Mouse (Mus musculus): ENCODE data around the gene Comt. TPM values are rescaled to one million over a fixed set of nuclear protein-coding genes. Genes with fewer than 3 reads are reported as not detected.

The Comt gene
- polyA plus RNA-seq, 1 experiment from 2014 or later = 118 TPM

DNA sequence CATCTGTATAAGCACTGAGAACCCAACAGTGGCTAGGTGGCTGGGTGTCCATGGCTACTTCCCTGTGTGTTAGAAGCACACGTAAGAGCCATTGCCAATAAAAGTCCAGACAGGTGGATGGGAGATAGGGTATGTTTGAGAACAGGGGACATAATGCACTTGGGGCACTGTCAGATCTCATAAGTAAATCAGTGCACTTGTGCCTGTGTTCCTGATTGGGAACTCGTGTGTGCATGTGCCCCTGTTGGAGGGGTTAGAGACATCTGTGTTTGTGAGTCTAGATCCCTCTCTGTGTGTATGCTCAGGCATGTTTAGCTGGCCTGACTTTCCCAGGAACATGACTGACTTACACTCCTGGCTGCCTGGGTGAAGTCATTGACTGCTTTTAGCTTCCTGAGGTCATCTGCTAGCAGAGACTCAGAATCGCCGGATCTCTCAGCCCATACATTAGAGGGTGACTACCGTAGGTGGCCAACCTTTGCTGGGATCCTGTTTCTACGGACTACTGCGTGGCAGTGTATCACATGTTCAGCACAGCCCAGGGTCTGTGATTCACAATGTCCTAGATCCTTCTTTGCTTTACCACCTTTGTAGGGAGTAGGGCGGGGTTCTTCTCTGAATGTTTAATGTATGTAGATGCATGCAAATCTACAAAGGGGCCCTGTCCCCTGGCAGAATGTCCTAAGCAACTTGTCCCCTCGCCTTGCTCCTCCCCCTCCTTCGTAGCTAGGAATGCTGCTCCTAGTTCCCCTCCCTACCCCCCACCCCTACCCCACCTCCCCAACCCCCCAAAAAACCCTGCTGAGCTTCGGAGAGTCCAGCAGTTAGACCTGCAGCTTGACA lies 31.7 kb downstream of the Comt start:
- H3K4me3 ChIP-seq (ENCODE audit: inconsistent target) = no peak overlapping the region
- no peaks in the 10 kb centered on the region for H3K79me2 ChIP-seq (ENCODE audit: inconsistent target)
- whole genome bisulfite sequencing (ENCODE audit: missing documents) = 91% methylated on average over 11 of the region's 11 CpGs
- H3K36me3 ChIP-seq (ENCODE audit: inconsistent target) = no peaks in the 10 kb centered on the region
- no peak overlapping the region for H3K27ac ChIP-seq

DNA sequence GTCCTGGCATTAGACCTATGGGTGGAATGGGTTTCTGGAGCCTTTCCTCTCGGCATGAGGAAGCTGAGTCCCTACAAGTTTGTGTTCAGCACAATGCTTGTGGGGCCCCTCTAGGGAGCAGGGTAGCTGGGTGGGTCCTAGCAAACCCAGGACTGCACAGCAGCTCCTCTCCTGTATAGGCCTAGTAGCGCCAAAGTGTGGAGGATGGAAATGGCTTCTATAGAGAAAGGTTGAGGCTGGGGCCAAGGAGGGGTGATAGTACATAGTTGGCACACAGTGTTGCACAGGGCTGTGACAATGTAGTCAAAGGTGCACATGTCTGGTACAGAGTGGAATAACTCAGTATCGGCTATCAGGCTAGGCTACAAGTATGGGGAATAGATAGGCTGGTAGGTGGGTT lies 32.6 kb downstream of the Comt start:
- 92% methylated on average over 3 of the region's 3 CpGs for WGBS (ENCODE audit: missing documents)
- Histone ChIP-seq H3K36me3 (ENCODE audit: inconsistent target) (no peaks in the 10 kb centered on the region), H3K27ac (no peak overlapping the region), H3K79me2 (ENCODE audit: inconsistent target) (no peaks in the 10 kb centered on the region), H3K4me3 (ENCODE audit: inconsistent target) (no peak overlapping the region)

DNA sequence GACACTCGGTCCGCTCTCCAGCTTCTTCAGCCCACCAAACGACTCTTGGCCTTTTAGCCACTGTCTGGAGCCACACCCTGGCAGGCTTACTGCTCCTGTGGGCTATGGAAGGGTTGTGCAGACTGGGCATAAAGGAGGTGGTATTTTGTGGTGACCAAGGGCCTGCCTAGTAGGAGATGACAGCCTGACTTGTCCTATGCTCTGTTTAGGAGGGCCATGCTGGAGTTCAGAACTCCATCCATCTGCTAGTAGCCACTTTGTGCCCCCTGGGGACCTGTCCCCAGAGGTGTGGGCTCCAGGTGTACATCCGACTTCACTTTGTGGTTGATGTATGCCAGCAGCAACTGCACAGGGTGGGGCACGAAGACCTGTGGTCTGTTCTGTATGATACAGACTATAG lies 33.1 kb downstream of the Comt start:
- WGBS (ENCODE audit: missing documents) = 84% methylated on average over 5 of the region's 5 CpGs
- Histone ChIP-seq H3K27ac (no peak overlapping the region), H3K4me3 (ENCODE audit: inconsistent target) (no peak overlapping the region)

DNA sequence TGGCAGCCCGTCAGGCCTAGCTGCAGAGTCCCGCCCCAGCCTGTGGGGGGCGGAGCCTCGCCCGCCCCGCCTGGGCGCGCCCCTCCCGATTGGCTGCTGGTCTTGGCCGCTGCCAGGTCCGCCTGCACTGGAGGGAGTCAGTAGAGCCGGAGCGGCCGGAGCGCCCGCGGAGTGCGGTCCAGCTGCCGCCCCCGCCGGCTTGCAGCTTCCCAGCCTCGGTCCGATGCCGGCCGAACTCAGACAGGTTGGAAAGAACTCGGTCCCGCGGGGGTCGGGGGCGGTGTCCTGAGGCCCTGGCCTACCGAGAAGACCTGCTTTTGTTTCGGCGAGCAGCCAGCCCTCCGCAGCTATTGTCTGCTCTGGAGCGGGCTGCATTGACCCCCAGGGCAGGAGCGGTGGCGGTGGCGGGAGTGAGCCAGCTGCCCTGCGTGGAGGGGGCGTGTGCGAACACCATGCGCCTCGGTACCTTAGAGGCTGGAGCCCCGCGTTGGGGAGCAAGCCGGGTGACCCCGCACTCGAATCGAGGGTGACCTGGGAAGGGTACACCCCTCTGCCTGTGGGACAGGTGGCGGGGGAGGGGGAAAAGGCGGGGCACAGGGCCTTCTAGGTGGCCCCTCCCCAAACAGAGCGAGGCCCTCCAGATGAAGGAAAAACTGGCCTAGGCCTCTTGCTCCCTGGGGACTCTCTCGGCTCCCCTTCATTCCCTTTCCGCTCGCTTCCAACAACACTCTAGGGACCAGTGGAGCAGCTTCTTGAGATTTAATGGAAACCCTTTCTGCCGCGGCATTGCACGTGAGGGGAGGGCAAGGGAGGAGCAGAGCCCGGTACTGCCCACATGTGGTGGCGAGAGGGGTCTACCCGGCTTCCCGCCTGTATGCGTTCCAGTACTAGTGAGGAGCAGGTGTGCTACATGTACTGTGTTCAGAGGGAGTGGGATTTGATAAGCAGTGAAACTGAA lies 33.9 kb downstream of the Comt start:
- Histone ChIP-seq H3K79me2 (ENCODE audit: inconsistent target) (no peaks in the 10 kb centered on the region), H3K27ac (no peak overlapping the region), H3K4me3 (ENCODE audit: inconsistent target) (peak overlapping the region; percentile 35), H3K36me3 (ENCODE audit: inconsistent target) (no peaks in the 10 kb centered on the region)
- 5% methylated on average over 62 of the region's 63 CpGs for WGBS (ENCODE audit: missing documents)

More for the DNA sequence above, 33.1 kb downstream of the Comt start:
- H3K79me2 ChIP-seq (ENCODE audit: inconsistent target) = no peaks in the 10 kb centered on the region
- H3K36me3 ChIP-seq (ENCODE audit: inconsistent target) = no peaks in the 10 kb centered on the region

DNA sequence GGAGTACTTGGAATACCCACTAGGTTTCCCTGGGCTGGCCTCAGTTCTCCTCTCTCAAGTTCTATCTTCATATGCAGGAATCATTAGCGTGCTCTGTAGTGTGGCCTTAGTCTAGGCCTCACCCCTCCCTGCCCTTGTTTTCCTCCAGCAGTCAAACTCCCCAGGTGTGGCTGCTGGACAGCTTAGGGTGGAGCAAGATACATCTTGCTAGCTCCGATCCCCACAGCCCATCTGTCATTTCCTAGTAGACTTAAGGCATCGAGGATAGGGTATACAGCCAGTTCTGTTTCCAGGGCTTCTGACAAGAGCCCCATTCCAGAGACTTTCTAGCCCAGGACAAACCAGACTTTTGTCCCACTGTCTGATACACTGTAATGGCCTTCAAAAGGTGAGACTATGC lies 34.9 kb downstream of the Comt start:
- no peaks in the 10 kb centered on the region for H3K36me3 ChIP-seq (ENCODE audit: inconsistent target)
- H3K79me2 ChIP-seq (ENCODE audit: inconsistent target) = no peaks in the 10 kb centered on the region
- no peak overlapping the region for H3K4me3 ChIP-seq (ENCODE audit: inconsistent target)
- WGBS (ENCODE audit: missing documents) = 100% methylated on average over 3 of the region's 3 CpGs
- no peak overlapping the region for H3K27ac ChIP-seq

DNA sequence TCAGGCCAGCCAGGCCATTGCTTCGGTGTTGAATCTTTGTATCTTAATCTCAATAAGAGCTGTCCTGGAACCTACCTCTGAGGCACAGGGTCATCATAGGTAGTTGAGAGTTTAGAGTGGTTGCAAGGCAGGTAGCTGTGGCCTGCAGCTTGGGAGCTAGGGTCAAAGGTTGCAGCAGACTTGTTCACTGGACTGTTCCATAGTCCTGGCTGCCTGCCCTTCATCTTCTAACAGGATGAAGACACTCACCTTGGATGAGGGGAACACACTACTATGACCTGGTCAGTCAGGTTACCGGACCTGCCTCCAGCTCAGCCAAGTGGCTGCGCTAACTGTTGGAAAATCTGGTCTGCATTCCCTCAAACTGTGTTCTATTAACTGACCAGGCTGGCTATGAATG lies 35.5 kb downstream of the Comt start:
- 92% methylated on average over 3 of the region's 3 CpGs for WGBS (ENCODE audit: missing documents)
- Histone ChIP-seq H3K79me2 (ENCODE audit: inconsistent target) (no peaks in the 10 kb centered on the region), H3K27ac (no peak overlapping the region), H3K36me3 (ENCODE audit: inconsistent target) (no peaks in the 10 kb centered on the region), H3K4me3 (ENCODE audit: inconsistent target) (no peak overlapping the region)

DNA sequence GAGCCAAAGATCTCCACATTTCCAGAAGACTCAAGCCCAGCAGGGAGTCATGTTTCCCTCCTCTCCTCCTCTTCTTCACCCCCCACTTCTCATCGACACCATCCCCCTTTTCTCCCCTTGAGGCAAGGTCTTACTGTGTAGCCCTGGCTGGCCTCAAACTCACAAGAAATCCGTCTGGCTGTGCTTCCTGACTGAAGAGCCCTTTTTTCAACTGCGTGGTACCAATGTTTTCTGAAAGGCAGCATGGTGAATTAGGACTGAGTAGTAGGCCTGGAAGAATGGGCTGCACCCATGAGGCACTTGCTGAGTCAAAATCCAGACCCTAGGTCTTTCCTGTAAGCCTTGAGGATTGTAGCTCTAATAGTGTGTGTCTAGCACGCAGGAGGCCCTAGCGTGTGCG lies 36.3 kb downstream of the Comt start:
- Histone ChIP-seq H3K36me3 (ENCODE audit: inconsistent target) (no peaks in the 10 kb centered on the region), H3K27ac (no peak overlapping the region), H3K79me2 (ENCODE audit: inconsistent target) (no peaks in the 10 kb centered on the region), H3K4me3 (ENCODE audit: inconsistent target) (no peak overlapping the region)
- 92% methylated on average over 6 of the region's 6 CpGs for WGBS (ENCODE audit: missing documents)

DNA sequence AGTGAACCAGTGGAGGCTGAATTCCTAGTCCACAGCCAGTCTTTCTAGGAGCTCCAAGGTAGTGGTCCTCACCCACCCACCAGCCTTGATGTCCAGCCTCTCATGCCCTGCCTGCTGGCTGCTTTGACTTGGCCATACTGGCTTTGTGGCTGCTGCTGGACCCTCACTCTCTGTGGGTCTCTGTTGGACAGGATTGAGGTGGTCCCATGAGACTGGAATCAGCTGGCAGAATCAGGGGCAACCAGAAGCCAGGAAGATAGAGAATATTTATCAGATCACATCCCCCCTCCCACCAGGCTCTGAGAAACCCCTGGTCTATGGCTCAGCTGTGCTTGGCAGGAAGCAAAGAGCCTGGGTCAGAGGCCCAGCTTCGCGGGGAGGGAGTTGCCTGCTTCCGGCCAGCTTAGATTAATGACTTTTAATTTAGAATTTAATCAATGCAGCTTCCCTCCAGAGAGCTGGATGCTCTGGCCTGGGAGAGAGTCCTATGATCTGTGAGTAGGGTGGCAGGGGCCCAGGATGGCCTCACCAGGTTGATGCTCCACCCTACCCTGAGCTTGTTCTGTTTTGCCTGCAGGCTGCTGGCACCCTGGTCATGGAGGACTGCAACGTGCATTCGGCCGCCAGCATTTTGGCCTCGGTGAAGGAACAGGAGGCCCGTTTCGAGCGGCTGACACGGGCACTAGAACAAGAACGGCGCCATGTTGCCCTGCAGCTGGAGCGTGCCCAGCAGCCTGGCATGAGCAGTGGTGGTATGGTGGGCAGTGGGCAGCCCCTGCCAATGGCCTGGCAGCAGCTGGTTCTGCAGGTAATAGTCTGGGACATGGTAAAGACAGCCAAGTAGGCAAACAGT lies 37.8 kb downstream of the Comt start:
- no peak overlapping the region for H3K27ac ChIP-seq
- 85% methylated on average over 14 of the region's 14 CpGs for WGBS (ENCODE audit: missing documents)
- H3K36me3 ChIP-seq (ENCODE audit: inconsistent target) = no peaks in the 10 kb centered on the region
- H3K79me2 ChIP-seq (ENCODE audit: inconsistent target) = no peaks in the 10 kb centered on the region
- no peak overlapping the region for H3K4me3 ChIP-seq (ENCODE audit: inconsistent target)

DNA sequence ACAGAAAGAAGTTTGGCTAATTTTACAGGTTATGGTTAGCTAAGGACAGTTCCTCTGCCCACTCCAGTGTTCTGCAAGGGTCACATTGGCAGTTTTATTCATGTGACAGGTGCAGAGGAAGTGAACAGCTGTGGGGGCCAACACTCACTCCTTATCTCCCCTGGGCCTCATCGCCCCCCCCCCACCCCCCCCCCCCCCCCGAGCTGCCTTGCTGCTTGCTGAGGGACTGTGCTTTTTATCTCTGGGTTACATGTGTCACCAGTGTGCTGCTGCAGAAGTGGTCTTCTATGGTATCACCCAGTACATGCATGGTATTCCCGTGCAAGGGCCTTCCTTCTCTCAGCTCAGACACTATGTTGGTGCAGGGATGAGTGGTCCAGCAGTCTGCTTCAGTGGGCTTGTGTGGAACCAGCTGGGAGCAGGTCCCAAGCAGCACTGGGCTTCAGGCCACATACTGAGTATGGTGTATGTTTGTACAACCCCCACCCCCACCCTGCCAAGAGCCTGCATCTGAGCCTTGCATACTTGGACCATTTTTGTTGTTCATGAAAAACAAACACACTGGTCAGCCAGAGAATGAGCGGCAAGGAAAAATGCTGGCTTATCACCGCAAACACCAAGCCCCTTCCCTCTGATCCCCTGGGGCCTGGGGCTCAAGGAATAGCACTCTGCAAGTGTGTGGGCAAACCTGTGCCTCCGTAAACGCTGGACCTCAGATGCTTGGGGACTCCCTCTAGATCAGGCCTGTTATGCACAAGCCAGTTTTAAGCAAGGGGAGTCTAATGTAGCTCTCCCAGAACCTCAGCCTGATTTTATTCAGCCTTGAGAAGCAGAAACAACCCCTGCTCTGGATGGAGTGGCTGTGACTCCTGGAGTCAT lies 38.7 kb downstream of the Comt start:
- 68% methylated on average over 5 of the region's 7 CpGs for WGBS (ENCODE audit: missing documents)
- Histone ChIP-seq H3K79me2 (ENCODE audit: inconsistent target) (no peaks in the 10 kb centered on the region), H3K4me3 (ENCODE audit: inconsistent target) (no peak overlapping the region), H3K36me3 (ENCODE audit: inconsistent target) (no peaks in the 10 kb centered on the region), H3K27ac (no peak overlapping the region)

DNA sequence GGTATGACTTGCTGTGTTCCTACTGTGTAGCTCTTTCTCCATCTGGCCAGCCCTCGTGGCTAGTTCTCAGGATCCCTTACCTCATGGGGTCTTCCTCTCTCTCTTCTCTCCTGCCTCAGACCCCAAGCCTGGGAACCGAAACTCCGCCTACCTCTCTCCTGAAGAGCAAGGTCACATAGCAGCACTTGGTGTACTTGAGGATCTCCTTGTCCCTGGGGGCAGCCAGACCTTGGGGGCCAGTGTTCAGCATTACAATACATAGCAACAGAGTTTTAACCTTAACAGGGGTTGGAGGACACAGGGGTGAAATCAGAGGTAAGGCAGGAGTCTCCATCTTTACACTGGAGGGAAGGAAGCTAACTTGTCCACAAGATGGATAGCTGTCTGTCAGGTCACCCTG lies 39.7 kb downstream of the Comt start:
- Histone ChIP-seq H3K4me3 (ENCODE audit: inconsistent target) (no peak overlapping the region), H3K27ac (no peak overlapping the region), H3K79me2 (ENCODE audit: inconsistent target) (no peaks in the 10 kb centered on the region), H3K36me3 (ENCODE audit: inconsistent target) (no peaks in the 10 kb centered on the region)
- WGBS (ENCODE audit: missing documents) = 65% methylated on average over 3 of the region's 3 CpGs

DNA sequence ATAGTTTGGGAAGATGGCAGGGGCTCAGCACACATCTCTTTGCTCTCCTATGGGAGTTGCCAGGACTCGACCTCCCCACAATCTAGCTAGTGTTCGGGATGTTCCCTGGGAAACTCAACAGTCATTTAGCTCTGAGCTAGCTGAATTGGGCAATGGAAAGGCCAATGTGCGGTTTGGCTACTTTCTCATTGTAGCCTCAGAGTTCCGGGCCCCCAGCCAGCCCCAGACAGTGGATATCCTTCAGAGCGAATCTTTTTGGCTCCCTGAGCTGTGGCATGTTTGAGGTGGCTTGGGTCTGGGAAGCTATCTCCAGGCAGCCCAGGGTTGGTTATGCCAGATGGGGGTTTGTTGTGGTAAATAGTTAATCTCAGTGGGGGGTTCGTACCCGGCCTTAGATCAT lies 40.2 kb downstream of the Comt start:
- Histone ChIP-seq H3K27ac (no peak overlapping the region), H3K79me2 (ENCODE audit: inconsistent target) (no peaks in the 10 kb centered on the region), H3K4me3 (ENCODE audit: inconsistent target) (no peak overlapping the region), H3K36me3 (ENCODE audit: inconsistent target) (no peaks in the 10 kb centered on the region)
- WGBS (ENCODE audit: missing documents) = 88% methylated on average over 7 of the region's 7 CpGs

DNA sequence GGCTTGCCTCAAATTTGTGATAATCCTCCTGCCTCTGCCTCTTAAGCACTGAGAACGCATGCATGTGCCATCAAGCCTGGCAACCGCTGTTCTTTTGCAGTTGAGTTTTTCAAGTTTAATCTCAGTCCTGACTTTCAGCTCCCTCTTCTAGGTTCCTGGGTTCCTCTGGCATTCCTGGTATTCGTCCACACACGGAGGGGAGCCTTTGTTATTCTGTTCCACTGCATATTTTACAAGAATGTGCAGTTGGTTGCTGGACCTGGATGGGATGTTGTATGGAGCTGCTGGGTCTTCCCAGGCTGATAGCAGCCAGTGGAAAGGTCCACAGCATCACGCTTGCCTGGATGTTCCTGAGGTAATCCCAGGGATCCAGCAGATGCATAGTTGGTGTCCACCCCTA lies 41.2 kb downstream of the Comt start:
- WGBS (ENCODE audit: missing documents) = 89% methylated on average over 5 of the region's 5 CpGs
- Histone ChIP-seq H3K4me3 (ENCODE audit: inconsistent target) (no peak overlapping the region), H3K27ac (no peak overlapping the region), H3K79me2 (ENCODE audit: inconsistent target) (no peaks in the 10 kb centered on the region), H3K36me3 (ENCODE audit: inconsistent target) (no peaks in the 10 kb centered on the region)

DNA sequence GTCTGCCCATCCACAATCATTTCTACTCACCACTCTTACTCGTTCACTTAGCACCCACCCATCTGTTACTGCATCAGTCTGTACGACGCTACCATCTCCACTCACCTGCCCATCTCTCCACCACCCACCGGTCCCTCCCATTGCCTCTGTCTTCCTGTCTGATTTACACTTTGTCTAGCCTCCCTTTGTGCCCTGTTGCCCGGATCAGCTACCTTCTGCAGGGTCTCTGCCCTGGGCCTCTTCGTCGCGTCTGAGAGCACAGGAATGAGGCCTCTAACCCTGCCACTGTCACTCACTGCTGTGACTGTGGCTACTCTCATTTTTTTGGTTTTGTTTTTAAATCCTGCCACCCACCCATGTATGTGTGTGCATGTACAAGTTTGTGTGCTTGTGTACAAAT lies 42.0 kb downstream of the Comt start:
- Histone ChIP-seq H3K36me3 (ENCODE audit: inconsistent target) (no peaks in the 10 kb centered on the region), H3K79me2 (ENCODE audit: inconsistent target) (no peaks in the 10 kb centered on the region), H3K27ac (no peak overlapping the region), H3K4me3 (ENCODE audit: inconsistent target) (no peak overlapping the region)
- WGBS (ENCODE audit: missing documents) = 87% methylated on average over 6 of the region's 8 CpGs

DNA sequence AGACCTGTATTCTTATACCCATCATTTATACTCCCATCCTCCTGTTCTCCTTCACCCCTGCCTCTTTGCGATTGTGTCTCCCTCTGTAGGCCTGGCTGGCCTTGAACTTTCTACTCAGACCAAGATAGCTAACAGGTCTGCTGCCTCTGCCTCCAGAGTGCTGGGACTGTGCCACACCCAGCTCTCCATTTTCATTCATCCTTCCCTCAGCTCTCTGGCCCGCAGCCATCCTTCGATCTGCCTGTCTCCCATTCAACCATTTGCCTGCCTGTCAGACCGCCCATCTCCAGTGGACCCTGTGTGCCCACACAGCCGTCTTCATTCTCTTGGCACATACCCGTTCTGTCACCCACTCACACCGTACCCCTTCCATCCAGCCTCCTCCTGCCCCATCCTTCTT lies 42.4 kb downstream of the Comt start:
- H3K4me3 ChIP-seq (ENCODE audit: inconsistent target) = no peak overlapping the region
- no peak overlapping the region for H3K27ac ChIP-seq
- 94% methylated on average over 7 of the region's 7 CpGs for WGBS (ENCODE audit: missing documents)
- no peaks in the 10 kb centered on the region for H3K36me3 ChIP-seq (ENCODE audit: inconsistent target)
- no peaks in the 10 kb centered on the region for H3K79me2 ChIP-seq (ENCODE audit: inconsistent target)
